Comparison of ENCODE assay signal across 8 mouse cellular contexts in genomic region chr13:55622156-55622648, GRCm38 (mm10). TPM values are rescaled to one million over a fixed set of nuclear protein-coding genes. Genes with fewer than 3 reads are reported as not detected.
DNase-seq lines count a peak whose midpoint lies in the region; ATAC-seq and TF ChIP-seq lines count a peak whose summit lies in the region.
"Not testable (repeated sequence)": the region's sequence is repeated elsewhere in the genome, so short reads cannot be mapped to it uniquely, and the experiment has no call there.

No protein-coding gene starts in this region.

- peak; percentile 32; the same call in 1 of the 2 replicates for ATAC-seq in erythroid progenitor cell, adult 5-6 weeks (replicated peaks; ENCODE audit: low FRiP score, poor library complexity, severe bottlenecking)
- not testable (repeated sequence) for ATAC-seq in heart, embryonic 13.5 days (ENCODE audit: extremely low read depth, insufficient number of reproducible peaks, low FRiP score, low TSS enrichment); limb, embryonic 11.5 days (ENCODE audit: insufficient number of reproducible peaks, low FRiP score, low TSS enrichment, low read depth)
- peak; percentile 29 for ATAC-seq in intestine, embryonic 14.5 days (replicated peaks; ENCODE audit: low FRiP score, low TSS enrichment, low read depth)
- peak; percentile 3; the same call in 1 of the 2 replicates for ATAC-seq in lung, embryonic 15.5 days (ENCODE audit: borderline replicate concordance, extremely low read depth, low FRiP score, low TSS enrichment)

- peak overlapping the region; percentile 94 for H3K9ac ChIP-seq in heart, embryonic 13.5 days
- peak overlapping the region; percentile 80 for H3K9ac ChIP-seq in intestine, embryonic 14.5 days (ENCODE audit: low read length)
- H3K9ac ChIP-seq in limb, embryonic 11.5 days (ENCODE audit: low read length), result peak overlapping the region; percentile 75
- peak overlapping the region; percentile 80 for H3K9ac ChIP-seq in lung, embryonic 15.5 days

- not testable (repeated sequence) for H3K27me3 ChIP-seq in heart, embryonic 13.5 days (replicated peaks); intestine, embryonic 14.5 days (replicated peaks; ENCODE audit: control insufficient read depth, insufficient read depth, low read length); limb, embryonic 11.5 days (ENCODE audit: control insufficient read depth, insufficient read depth, low read length); lung, embryonic 15.5 days; myocyte (ENCODE audit: control insufficient read depth, insufficient read depth, insufficient read length)

- H3K4me1 ChIP-seq in heart, embryonic 13.5 days, result peaks cover 22% of the 10 kb centered on the region
- peaks cover 17% of the 10 kb centered on the region for H3K4me1 ChIP-seq in intestine, embryonic 14.5 days (replicated peaks; ENCODE audit: control insufficient read depth, insufficient read depth, low read length)
- not testable (repeated sequence) for H3K4me1 ChIP-seq in limb, embryonic 11.5 days (ENCODE audit: control insufficient read depth, insufficient read depth, low read length)
- peaks cover 21% of the 10 kb centered on the region for H3K4me1 ChIP-seq in lung, embryonic 15.5 days

- peaks cover 36% of the 10 kb centered on the region for H3K79me2 ChIP-seq in myocyte (ENCODE audit: control insufficient read depth, insufficient read depth)

- peaks cover 27% of the 10 kb centered on the region for H3K36me3 ChIP-seq in heart, embryonic 13.5 days
- peaks cover 17% of the 10 kb centered on the region for H3K36me3 ChIP-seq in intestine, embryonic 14.5 days (ENCODE audit: control insufficient read depth, insufficient read depth, low read length)
- H3K36me3 ChIP-seq in limb, embryonic 11.5 days (ENCODE audit: control insufficient read depth, insufficient read depth, low read length); myocyte (ENCODE audit: control insufficient read depth, insufficient read depth): not testable (repeated sequence)
- peaks cover 12% of the 10 kb centered on the region for H3K36me3 ChIP-seq in lung, embryonic 15.5 days

- H3ac ChIP-seq in myocyte (ENCODE audit: control insufficient read depth, insufficient read length), result peak overlapping the region; percentile 84

- DNase-seq in adrenal gland, postnatal 14 days, result peak; percentile 12
- DNase-seq in intestine, embryonic 14.5 days (ENCODE audit: low spot score); limb, embryonic 11.5 days (ENCODE audit: low spot score): not testable (repeated sequence)
- DNase-seq in thymus, postnatal 25 days, result peak; percentile 11

- not testable (repeated sequence) for TF ChIP-seq POLR2A in myocyte (IDR thresholded peaks at IDR 0.05; ENCODE audit: insufficient read length, low read depth)

- peak overlapping the region; percentile 88 for H3K27ac ChIP-seq in heart, embryonic 13.5 days (replicated peaks)
- peak overlapping the region; percentile 81; the same call in 1 of the 2 replicates for H3K27ac ChIP-seq in intestine, embryonic 14.5 days (ENCODE audit: low read depth)
- H3K27ac ChIP-seq in limb, embryonic 11.5 days (replicated peaks; ENCODE audit: low read depth, low read length), result not testable (repeated sequence)
- peak overlapping the region; percentile 81 for H3K27ac ChIP-seq in lung, embryonic 15.5 days

- not testable (repeated sequence) for H3K9me3 ChIP-seq in heart, embryonic 13.5 days; intestine, embryonic 14.5 days (ENCODE audit: control insufficient read depth, low read length); limb, embryonic 11.5 days (ENCODE audit: control insufficient read depth, low read length); lung, embryonic 15.5 days

- peak overlapping the region; percentile 91 for H3K4me3 ChIP-seq in heart, embryonic 13.5 days
- peak overlapping the region; percentile 77 for H3K4me3 ChIP-seq in intestine, embryonic 14.5 days (ENCODE audit: low read depth, low read length)
- H3K4me3 ChIP-seq in limb, embryonic 11.5 days (ENCODE audit: low read depth, low read length), result peak overlapping the region; percentile 60
- peak overlapping the region; percentile 86 for H3K4me3 ChIP-seq in lung, embryonic 15.5 days
- peak overlapping the region; percentile 85 for H3K4me3 ChIP-seq in myocyte

- 17% methylated on average over 20 of the region's 20 CpGs for WGBS in heart, embryonic 13.5 days
- WGBS in intestine, embryonic 14.5 days, result 20% methylated on average over 20 of the region's 20 CpGs
- 24% methylated on average over 20 of the region's 20 CpGs for WGBS in limb, embryonic 11.5 days
- 19% methylated on average over 20 of the region's 20 CpGs for WGBS in lung, embryonic 15.5 days

- H3K4me2 ChIP-seq in heart, embryonic 13.5 days, result peak overlapping the region; percentile 83
- peak overlapping the region; percentile 96 for H3K4me2 ChIP-seq in intestine, embryonic 14.5 days (ENCODE audit: low read length)
- H3K4me2 ChIP-seq in limb, embryonic 11.5 days (ENCODE audit: low read depth, severe bottlenecking), result peak overlapping the region; percentile 72
- H3K4me2 ChIP-seq in lung, embryonic 15.5 days, result peak overlapping the region; percentile 77
- peak overlapping the region; percentile 77 for H3K4me2 ChIP-seq in myocyte (ENCODE audit: low read depth)

RNA-seq across cellular contexts. Expression of gene Caml, which starts 0.6 kb away (rescaled TPM):
- 25.4 and 27.9 TPM in 2 replicates for total RNA-seq in adrenal gland, postnatal 14 days (2021)
- total RNA-seq in erythroid progenitor cell, adult 5-6 weeks (2015; ENCODE audit: low replicate concordance), result 15.5 and 34.6 TPM in 2 replicates
- total RNA-seq in erythroid progenitor cell, adult 5-6 weeks (2017; ENCODE audit: low replicate concordance), result 34.7 and 35.4 TPM in 2 replicates
- 30.9 and 36.8 TPM in 2 replicates for polyA plus RNA-seq in heart, embryonic 13.5 days (2015; fragmentation: Nextera tagmentation; extraction: Ambion mirVana)
- polyA plus RNA-seq in intestine, embryonic 14.5 days (2014; fragmentation: Nextera tagmentation; extraction: Ambion mirVana), result 43.3 and 53.9 TPM in 2 replicates
- 53.8 and 56.3 TPM in 2 replicates for polyA plus RNA-seq in limb, embryonic 11.5 days (2014; fragmentation: Nextera tagmentation; extraction: Ambion mirVana)
- 53.1 and 58.4 TPM in 2 replicates for polyA plus RNA-seq in lung, embryonic 15.5 days (2015; fragmentation: Nextera tagmentation; extraction: Ambion mirVana)
- 27.8 TPM for polyA plus RNA-seq in myocyte (2012; fragmentation: generic; extraction: Trizol)

RNA-seq across cellular contexts. Expression of gene Ddx46, which starts 12.6 kb away (rescaled TPM):
- 35.1 and 41.8 TPM in 2 replicates for total RNA-seq in adrenal gland, postnatal 14 days (2021)
- total RNA-seq in erythroid progenitor cell, adult 5-6 weeks (2015; ENCODE audit: low replicate concordance), result 40.7 and 51.2 TPM in 2 replicates
- 65.6 and 83.3 TPM in 2 replicates for total RNA-seq in erythroid progenitor cell, adult 5-6 weeks (2017; ENCODE audit: low replicate concordance)
- polyA plus RNA-seq in heart, embryonic 13.5 days (2015; fragmentation: Nextera tagmentation; extraction: Ambion mirVana), result 18.7 and 18.8 TPM in 2 replicates
- 40.9 and 44.1 TPM in 2 replicates for polyA plus RNA-seq in intestine, embryonic 14.5 days (2014; fragmentation: Nextera tagmentation; extraction: Ambion mirVana)
- polyA plus RNA-seq in limb, embryonic 11.5 days (2014; fragmentation: Nextera tagmentation; extraction: Ambion mirVana), result 60.8 and 61.8 TPM in 2 replicates
- 29.0 and 31.6 TPM in 2 replicates for polyA plus RNA-seq in lung, embryonic 15.5 days (2015; fragmentation: Nextera tagmentation; extraction: Ambion mirVana)
- 8.7 TPM for polyA plus RNA-seq in myocyte (2012; fragmentation: generic; extraction: Trizol)

RNA-seq across cellular contexts. Expression of gene B4galt7, which starts 22.5 kb away (rescaled TPM):
- total RNA-seq in adrenal gland, postnatal 14 days (2021), result 11.6 and 15.4 TPM in 2 replicates
- total RNA-seq in erythroid progenitor cell, adult 5-6 weeks (2015; ENCODE audit: low replicate concordance), result 2.9 and 3.4 TPM in 2 replicates
- 0.53 and 4.0 TPM in 2 replicates for total RNA-seq in erythroid progenitor cell, adult 5-6 weeks (2017; ENCODE audit: low replicate concordance)
- 20.6 and 21.2 TPM in 2 replicates for polyA plus RNA-seq in heart, embryonic 13.5 days (2015; fragmentation: Nextera tagmentation; extraction: Ambion mirVana)
- polyA plus RNA-seq in intestine, embryonic 14.5 days (2014; fragmentation: Nextera tagmentation; extraction: Ambion mirVana), result 12.6 and 17.4 TPM in 2 replicates
- 16.9 and 21.3 TPM in 2 replicates for polyA plus RNA-seq in limb, embryonic 11.5 days (2014; fragmentation: Nextera tagmentation; extraction: Ambion mirVana)
- polyA plus RNA-seq in lung, embryonic 15.5 days (2015; fragmentation: Nextera tagmentation; extraction: Ambion mirVana), result 25.1 and 29.1 TPM in 2 replicates
- 23.1 TPM for polyA plus RNA-seq in myocyte (2012; fragmentation: generic; extraction: Trizol)

RNA-seq across cellular contexts. Expression of gene Tmed9, which starts 48.7 kb away (rescaled TPM):
- total RNA-seq in adrenal gland, postnatal 14 days (2021), result 145 and 156 TPM in 2 replicates
- total RNA-seq in erythroid progenitor cell, adult 5-6 weeks (2015; ENCODE audit: low replicate concordance), result 28.1 and 33.2 TPM in 2 replicates
- 31.1 and 62.9 TPM in 2 replicates for total RNA-seq in erythroid progenitor cell, adult 5-6 weeks (2017; ENCODE audit: low replicate concordance)
- polyA plus RNA-seq in heart, embryonic 13.5 days (2015; fragmentation: Nextera tagmentation; extraction: Ambion mirVana), result 102 and 121 TPM in 2 replicates
- 59.9 and 64.8 TPM in 2 replicates for polyA plus RNA-seq in intestine, embryonic 14.5 days (2014; fragmentation: Nextera tagmentation; extraction: Ambion mirVana)
- 54.9 and 60.9 TPM in 2 replicates for polyA plus RNA-seq in limb, embryonic 11.5 days (2014; fragmentation: Nextera tagmentation; extraction: Ambion mirVana)
- polyA plus RNA-seq in lung, embryonic 15.5 days (2015; fragmentation: Nextera tagmentation; extraction: Ambion mirVana), result 179 and 184 TPM in 2 replicates
- 200 TPM for polyA plus RNA-seq in myocyte (2012; fragmentation: generic; extraction: Trizol)

RNA-seq across cellular contexts. Expression of gene Fam193b, which starts 51.3 kb away (rescaled TPM):
- total RNA-seq in adrenal gland, postnatal 14 days (2021), result 42.5 and 50.2 TPM in 2 replicates
- 39.6 and 64.6 TPM in 2 replicates for total RNA-seq in erythroid progenitor cell, adult 5-6 weeks (2015; ENCODE audit: low replicate concordance)
- 39.5 and 47.1 TPM in 2 replicates for total RNA-seq in erythroid progenitor cell, adult 5-6 weeks (2017; ENCODE audit: low replicate concordance)
- 19.9 and 23.7 TPM in 2 replicates for polyA plus RNA-seq in heart, embryonic 13.5 days (2015; fragmentation: Nextera tagmentation; extraction: Ambion mirVana)
- 28.8 and 33.6 TPM in 2 replicates for polyA plus RNA-seq in intestine, embryonic 14.5 days (2014; fragmentation: Nextera tagmentation; extraction: Ambion mirVana)
- 47.8 and 50.7 TPM in 2 replicates for polyA plus RNA-seq in limb, embryonic 11.5 days (2014; fragmentation: Nextera tagmentation; extraction: Ambion mirVana)
- polyA plus RNA-seq in lung, embryonic 15.5 days (2015; fragmentation: Nextera tagmentation; extraction: Ambion mirVana), result 33.4 and 40.3 TPM in 2 replicates
- polyA plus RNA-seq in myocyte (2012; fragmentation: generic; extraction: Trizol), result 13.5 TPM
